Mouse (Mus musculus) ES-E14 (cell line): ENCODE data around the gene Mia3.
"Not testable (repeated sequence)": the region's sequence is repeated elsewhere in the genome, so short reads cannot be mapped to it uniquely, and the experiment has no call there.

Experiments
- CHD2 ChIP-seq: IDR thresholded peaks from 2 replicates; pipeline ENCODE4 v1.6.1; 2014; ENCODE audit warnings: mild to moderate bottlenecking, low read depth, low read length, inconsistent platforms
- ZNF384 ChIP-seq: IDR thresholded peaks from 2 replicates; pipeline ENCODE4 v1.6.1; 2012; ENCODE audit warnings: low read depth, low read length, inconsistent platforms

DNA sequence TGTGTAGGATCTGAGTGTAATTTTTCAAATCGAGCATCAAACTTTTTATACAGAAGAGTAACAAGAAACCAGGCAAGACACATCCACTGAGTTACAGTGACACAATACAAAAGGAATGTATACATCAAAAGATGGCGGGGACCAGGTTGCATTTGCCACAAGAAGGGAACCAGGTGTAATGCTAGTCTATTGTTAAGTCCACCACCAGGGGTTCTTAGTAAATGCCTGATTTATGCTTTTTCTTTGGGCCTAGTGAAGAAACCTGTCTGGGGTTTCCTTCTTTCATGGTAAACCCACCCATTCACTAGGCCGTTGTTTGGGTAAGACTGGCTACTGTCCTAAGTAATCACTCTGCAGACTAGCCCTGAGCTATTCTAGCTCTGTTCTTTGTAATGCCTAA is 10.0 kb upstream of the Mia3 start:
- TF ChIP-seq CHD2, ZNF384: not testable (repeated sequence)
